Mouse (Mus musculus): ENCODE results near the gene Gm732.

Gene Gm732

DNA sequence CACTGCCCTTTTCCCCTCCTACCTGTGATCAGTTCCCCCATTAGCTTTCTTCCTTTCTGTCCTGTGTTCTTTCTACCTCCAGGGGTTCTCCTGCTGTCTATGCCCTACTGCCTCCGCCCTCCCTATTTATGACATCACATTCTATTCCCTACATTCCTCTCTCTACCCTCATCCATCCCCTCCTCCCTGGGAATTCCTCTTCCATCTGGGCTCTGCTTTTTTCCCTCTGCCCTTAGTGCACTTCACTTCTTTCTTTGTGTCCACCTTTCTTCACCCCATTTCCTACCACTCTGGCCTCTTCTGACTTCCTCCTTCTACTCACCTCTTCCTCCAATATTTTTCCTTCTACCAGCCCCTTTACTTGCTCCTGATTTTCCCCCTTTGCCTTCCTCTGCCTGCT is at the start of gene Gm732:
Gene Gm732, minus strand, starts transcription at position 101 of the 400 bp plus-strand sequence.
- DNase-seq (ENCODE audit: low read depth, low spot score) = no peak

All from ES-CJ7 (cell line).